Mouse (Mus musculus) NIH3T3 (cell line): ENCODE measurements around the gene Gm20695.
"Not testable (repeated sequence)": the region's sequence is repeated elsewhere in the genome, so short reads cannot be mapped to it uniquely, and the experiment has no call there.

ENCODE experiments used
- DNase-seq: peaks from one replicate; pipeline ENCODE4 v3.0.0-alpha.2; 2012; ENCODE audit warnings: low read depth

Gene Gm20695

DNA sequence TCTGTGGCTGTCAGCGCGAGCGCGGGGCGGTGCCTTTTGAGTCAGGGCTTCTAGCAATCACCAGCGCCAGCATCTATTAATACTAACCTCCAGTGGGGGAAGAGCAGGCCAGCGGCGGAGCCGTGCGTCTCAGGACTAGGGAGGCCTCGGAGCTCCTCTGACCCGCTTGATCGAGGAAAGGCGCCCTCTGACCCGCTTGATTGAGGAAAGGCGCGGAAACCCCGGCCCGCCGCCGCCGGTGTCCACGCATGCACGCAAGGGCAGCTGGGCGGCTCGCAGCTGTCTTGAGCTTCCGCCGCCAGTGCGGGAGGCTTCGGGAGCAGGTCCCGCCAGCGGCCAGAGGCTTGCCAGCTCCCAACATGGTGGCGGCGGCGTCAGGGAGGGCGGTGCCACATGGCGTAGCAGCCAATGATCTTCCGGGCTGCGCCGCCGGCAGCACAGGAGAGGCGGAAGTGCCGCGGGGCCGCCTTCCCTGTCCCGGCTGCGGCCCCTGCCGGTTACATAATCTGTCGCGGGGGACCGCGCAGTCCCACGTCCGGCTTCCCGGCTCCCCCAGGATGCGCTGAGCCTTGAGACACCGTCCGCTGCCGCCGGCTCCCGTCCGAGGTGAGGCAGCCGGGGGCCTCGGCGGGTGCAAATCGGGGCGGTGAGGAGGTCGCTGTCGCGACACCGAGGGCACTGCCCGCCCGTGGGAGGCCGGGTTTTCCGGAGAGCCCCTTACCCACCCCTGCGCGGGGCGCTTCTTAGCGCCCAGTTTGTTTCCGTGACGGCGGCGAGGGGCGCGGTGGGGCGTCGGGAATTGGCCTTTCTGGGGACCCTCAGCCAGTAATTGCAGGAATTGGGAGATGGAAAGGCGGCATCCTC, at the start of gene Gm20695, which contains the start of gene Zfp597:
TSS of gene Gm20695 (plus strand) at position 448 of the 864 bp plus-strand sequence.
TSS of gene Zfp597 (minus strand) at position 361 of the 864 bp plus-strand sequence.
- DNase-seq: peak; percentile 96

GRCm38 (mm10) chr16:3835461-3835860, 49.0 kb upstream of the Gm20695 start:
- DNase-seq: no peak

DNA sequence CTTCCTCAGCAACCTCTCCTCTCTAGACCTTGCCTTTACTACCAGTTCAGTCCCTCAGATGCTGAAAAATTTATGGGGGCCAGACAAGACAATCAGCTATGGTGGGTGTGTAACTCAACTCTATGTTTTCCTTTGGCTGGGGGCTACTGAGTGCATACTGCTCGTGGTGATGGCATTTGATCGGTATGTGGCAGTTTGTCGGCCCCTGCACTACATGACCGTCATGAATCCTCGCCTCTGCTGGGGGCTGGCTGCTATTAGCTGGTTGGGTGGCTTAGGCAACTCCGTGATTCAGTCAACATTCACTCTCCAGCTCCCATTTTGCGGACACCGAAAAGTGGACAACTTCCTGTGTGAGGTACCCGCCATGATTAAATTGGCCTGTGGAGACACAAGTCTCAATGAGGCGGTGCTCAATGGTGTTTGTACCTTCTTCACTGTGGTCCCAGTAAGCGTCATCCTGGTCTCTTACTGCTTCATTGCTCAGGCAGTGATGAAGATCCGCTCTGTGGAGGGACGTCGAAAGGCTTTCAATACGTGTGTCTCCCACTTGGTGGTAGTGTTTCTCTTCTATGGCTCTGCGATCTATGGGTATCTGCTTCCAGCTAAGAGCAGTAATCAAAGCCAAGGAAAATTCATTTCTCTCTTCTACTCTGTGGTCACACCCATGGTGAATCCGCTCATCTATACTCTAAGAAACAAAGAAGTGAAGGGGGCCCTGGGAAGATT, 45.1 kb upstream of the Gm20695 start:
- peak; percentile 56 for DNase-seq

DNA sequence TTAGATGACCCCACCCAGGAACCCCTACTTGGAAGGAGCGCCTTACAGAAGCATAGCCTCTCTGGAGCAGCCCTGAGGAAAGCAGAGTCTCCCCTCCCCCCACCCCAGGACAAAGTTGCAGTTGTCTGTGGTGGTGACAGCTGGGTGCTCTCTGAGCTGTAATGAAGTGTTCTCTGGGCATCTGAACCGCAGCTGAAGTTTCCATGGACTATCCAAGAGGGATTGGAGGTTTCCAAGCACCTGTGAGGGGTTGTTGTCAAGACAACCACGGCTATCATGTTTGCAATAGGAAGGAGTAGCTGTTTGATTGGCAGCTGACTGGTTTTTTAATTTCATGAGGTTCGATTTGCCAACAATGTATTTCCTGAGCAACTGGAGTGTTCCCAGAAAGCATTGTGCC, 41.5 kb upstream of the Gm20695 start:
- no peak for DNase-seq

DNA sequence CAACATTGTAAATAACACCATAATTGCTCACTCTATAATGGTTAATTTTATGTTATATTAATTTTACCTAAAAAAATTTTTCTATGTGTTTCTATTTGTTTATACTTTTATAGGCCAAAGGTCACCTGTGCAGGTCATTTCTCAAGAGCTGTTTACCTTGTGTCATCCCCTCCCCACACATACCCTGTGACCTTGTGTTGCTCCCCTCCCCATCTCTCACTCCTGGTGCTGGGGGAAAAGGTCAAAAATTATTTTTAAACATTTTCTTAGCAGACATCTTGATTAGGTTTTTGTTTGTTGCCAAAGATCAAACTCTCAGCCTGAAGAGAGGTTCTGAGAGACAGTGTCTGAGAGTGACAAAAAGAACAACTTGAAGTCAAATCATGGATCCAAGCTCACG, 40.7 kb upstream of the Gm20695 start:
- DNase-seq: no peak

DNA sequence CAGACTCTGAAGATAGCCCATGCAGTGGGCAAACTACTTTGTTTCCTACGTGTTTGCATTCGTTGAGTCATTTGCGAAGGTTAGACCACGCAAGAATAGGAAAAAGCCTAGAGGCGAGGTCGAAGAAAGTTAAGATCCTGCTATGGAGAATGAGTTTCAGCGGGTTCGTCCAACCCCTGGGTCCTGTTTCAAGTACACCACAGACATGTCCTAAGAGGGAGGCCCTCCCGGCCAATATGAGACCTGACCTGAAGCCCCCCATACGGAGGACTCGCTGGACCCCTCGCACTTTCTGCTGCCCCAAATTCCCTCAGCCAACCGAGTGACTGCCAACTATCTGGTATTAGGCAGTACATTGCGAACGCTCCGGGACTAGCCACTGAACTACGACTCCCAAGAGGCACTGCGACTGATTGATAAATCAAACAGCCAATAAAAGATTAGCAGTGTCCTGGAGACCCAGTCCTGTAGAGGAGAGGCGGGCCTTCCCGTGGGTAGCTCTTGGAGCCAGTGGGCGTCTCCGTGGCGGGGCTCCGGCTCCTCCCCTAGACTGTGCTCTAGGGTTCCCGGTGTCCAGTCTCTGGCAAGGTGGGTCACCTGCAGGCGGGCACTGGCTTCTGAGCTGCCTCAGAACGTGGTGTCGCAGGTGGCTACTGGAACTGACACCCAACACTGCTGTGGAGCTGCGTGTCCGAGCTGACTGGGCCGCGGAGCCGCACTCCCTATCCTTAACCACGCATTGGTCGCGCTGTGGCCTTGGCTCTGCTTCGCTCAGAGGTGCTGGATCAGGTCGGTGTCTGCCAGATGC, 37.5 kb upstream of the Gm20695 start, which contains the start of gene Zfp174:
TSS of gene Zfp174 (plus strand) at position 558 of the 808 bp plus-strand sequence.
- peak; percentile 97 for DNase-seq

GRCm38 (mm10) chr16:3847871-3848270, 36.6 kb upstream of the Gm20695 start:
- DNase-seq: no peak

DNA sequence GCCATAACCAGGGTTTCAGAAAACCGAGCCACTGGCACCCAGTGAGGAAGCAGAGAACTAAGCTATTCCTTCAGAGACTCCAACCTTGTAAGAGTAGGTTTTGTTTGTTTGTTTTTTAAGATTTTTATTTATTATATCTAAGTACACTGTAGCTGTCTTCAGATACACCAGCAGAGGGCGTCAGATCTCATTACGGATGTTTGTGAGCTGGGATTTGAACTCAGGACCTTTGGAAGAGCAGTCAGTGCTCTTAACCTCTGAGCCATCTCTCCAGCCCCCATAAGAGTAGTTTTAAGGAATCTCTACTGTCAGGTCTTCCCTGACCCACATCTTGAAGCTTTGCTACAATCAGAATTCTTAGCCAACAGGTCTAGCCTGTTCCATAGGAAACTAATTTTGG, 36.0 kb upstream of the Gm20695 start:
- no peak for DNase-seq

- not testable (repeated sequence) for DNase-seq
Observed at GRCm38 (mm10) chr16:3851301-3851700, 33.1 kb upstream of the Gm20695 start.

- DNase-seq: no peak
Observed at GRCm38 (mm10) chr16:3852586-3852985, 31.9 kb upstream of the Gm20695 start.

DNA sequence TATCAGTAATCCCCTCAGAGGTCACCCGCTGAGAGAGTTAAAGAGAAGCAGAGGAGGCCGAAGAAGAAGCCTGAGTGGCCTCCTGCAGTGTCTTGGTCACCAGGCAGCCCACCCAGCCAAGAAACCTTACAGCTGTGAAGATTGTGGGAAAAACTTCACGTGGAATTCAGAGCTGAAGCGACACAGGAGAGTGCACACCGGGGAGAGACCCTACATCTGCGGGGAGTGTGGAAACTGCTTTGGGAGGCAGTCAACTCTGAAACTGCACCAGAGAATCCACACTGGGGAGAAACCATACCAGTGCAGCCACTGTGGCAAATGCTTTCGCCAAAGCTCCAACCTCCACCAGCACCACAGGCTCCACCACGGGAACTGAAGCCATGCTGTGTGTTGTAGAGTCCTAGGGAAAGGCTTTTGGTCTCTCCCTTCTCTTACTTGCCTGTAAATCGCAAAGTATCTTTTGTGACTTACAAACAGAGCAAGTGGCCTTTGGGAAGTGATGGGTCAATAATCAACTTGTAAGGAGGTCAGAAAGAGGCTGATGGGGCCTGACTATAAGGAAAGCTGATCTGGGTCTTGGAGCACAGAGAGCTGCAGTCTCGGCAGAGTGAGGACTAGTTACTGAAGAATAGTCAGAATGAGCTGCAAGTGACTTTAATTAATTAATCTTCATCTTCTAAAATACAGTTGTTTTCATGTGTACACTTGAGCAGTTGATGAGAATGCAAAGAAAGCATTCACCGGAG, 29.8 kb upstream of the Gm20695 start:
- no peak for DNase-seq

DNA sequence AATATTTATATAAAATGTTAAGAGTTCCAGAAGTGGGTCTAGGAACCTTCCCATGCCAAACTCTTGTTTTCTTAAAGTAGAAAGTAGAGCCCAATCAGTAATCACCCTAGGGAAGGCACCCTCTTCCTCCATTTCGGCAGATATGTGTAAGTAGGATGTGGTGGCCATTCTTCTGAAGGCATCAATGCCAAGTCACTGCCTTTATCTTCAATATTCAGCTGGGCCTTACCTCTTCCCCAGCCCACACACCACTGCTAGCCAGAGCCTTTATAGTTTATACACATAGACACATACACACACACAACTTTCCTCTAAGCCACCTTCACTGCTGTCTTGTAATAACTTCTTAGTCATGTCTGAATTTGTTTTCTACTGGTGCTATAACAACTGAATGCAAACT, 28.7 kb upstream of the Gm20695 start:
- DNase-seq: no peak

DNA sequence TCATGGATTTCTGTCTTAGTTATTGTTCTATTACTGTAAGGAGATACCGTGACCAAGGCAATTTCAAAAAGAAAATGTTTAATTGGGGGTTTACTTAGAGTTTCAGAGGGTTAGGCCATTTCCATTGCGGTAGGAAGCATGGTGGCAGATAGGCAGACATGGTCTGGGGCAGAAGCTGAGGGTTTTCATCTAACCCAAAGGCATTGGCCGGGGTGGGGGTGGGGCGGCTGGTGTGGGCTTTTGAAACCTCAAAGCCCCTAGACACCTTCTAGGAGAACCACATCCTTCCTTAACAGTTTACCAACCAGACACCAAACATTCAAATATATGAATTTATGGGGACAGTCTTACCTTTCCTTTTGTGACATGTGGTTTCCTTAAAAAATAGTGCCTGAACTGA, 25.2 kb upstream of the Gm20695 start:
- no peak for DNase-seq

DNA sequence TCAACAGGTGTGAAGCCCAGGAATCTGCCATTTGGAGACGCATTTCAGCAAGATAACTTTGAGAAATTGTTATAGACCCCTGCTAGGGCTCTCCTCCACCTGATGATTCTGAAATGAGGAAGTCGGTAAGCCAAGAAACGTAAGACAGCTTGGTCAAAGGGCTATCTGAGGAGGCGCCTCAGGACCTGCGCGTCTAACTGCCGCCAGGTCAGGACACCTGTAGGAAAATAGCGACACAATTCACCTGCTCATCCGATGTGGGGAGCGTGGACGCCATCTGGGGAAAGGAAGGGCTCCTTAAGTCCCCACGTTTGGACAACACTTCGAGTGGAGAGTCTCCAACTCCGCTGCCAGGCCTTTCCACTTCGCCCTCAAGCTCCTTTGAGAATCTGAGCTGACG, 12.6 kb upstream of the Gm20695 start:
- no peak for DNase-seq

- peak; percentile 74 for DNase-seq
Observed at GRCm38 (mm10) chr16:3872216-3873047, 12.0 kb upstream of the Gm20695 start, which contains the start of gene Naa60. Gene Naa60, plus strand, starts transcription at chr16:3872375.

DNA sequence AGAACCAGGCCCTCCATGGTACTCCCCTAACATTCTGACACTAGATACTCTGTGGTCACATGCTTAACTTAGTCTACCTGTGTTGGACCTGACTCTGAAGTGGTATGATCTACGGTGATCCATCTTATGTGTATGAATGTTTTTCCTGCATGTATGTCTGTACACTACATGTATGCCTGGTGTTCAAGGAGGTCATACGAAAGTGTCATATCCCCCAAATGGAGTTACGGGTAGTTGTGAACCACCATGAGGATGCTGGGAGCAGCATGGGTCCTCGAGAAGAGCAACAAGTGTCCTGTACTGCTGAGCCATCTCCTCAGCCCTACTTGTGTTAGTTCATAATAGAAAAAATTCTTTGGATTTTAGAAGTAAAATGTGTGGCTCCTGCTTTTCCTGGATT, 8.1 kb upstream of the Gm20695 start:
- DNase-seq: peak; percentile 7

DNA sequence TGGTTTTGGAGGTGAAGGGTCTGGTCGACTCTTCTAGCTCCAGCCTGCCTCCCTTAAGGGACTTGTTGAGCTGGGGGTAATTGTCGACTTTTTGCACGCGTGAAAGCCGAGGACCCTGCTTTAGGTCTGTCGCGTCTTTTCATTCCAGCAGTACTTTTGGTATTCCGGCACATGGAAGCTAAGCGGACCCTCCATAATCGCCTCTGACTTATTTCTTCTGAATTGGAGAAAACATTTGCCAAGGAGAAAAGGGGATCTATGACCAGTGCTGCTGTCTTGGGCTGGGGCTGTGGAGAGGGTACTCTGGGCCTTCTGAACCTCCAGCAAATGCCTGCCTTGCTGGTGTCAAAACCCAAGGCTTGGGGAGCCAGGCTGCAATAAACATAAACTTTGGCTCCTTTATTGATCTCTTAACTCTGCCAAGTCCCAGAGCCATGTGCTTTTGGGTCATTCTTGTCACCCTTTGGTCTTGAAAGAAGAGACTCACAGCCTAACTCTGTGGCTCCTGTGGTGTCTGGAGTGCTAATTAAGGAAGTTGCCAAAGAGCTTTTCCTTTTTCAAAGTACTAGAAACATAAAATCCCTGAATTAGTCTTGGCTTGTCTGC, 720 bp downstream of the Gm20695 start:
- DNase-seq: peak; percentile 7

GRCm38 (mm10) chr16:3891621-3892295, 7.3 kb downstream of the Gm20695 start:
- DNase-seq: no peak

DNA sequence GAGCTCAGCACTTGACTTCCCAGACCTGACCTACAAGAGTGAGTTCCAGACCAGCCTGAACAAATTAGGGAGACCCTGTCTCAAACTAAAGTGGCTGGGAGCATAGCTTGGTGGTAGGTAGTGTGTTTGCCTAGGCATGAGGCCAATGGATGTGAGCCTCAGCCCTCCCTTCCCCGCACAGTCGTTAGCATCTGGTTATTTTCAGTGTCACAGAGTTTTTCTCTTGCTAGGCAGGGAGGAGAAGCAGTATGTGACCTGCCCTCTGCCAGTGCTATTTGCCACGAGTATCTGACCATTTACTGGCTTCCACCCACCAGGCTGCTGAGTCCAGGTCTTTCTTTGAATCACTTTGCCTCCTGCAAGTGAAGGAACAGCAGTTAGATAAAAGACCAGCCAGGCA, 9.3 kb downstream of the Gm20695 start:
- no peak for DNase-seq
